Mouse (Mus musculus) CD4-positive, CD25-positive, alpha-beta regulatory T cell, adult 4 months (primary cell): ENCODE data around the gene Tubg2. TPM values are rescaled to one million over a fixed set of nuclear protein-coding genes. Genes with fewer than 3 reads are reported as not detected.
A peak's percentile ranks its signal among the peaks of the same experiment; 100 is the strongest.

Source experiments
- ATAC-seq: one replicate; pipeline ENCODE4 v1.8.0; 2017
- polyA plus RNA-seq, 2 experiments: library from polyadenylated mRNA; unstranded; fragments of 100-300 nt; shearing (Covaris generic); gene quantifications; one replicate each; pipeline ENCODE4 v1.2.1; 2017

Tubg2 gene
- polyA plus RNA-seq, 2 experiments from 2014 or later: 1.4 to 3.5 TPM

DNA sequence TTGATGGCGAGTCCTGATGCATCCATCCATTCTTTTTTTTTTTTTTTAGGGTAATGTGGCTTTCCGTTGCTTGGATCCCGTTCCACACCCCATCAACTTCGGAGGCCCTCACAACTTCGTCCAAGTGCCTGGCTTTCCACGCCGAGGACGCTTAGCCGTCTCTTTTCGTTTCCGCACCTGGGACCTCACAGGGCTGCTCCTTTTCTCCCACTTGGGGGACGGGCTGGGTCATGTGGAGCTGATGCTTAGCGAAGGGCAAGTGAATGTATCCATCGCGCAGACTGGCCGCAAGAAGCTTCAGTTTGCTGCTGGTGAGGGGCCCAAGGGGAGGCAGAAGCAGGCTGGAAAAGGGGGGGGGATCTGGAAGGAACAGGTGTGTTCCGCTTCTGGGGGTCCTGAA, 24.6 kb downstream of the Tubg2 start:
- no peak for ATAC-seq

DNA sequence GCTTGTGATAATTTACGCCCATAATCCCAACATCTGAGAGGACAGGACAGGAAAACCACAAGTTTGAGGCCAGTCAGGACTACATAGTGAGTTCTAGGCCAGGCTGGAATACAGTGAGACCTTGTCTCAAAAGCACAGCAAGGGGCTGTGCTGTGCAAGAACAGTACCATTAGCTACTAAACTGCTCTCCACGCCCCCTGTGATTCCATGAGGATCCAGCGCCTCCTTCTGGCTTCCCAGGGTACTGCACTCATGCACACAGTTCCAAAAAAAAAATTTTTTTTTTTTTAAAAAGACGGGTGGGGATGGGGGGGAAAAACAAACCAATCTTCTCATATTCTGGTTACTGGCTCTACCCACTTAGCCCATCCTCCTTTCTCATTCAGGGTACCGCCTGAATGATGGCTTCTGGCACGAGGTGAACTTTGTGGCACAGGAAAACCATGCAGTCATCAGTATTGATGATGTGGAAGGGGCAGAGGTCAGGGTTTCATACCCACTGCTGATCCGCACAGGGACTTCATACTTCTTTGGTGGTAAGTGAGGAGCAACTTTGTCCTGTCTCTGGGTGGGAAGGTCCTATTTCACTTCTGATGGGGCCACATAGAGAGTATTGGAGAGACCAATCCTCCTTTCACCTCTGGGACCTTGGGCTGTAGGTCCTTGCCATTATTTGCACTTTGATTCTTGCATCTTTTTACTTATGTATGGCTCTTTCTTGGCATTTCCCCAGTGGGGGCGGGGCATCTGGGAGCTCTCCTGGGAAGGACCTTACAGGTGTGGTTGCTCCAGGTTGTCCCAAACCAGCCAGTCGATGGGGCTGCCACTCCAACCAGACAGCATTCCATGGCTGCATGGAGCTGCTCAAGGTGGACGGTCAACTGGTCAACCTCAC, 25.4 kb downstream of the Tubg2 start:
- no peak for ATAC-seq

DNA sequence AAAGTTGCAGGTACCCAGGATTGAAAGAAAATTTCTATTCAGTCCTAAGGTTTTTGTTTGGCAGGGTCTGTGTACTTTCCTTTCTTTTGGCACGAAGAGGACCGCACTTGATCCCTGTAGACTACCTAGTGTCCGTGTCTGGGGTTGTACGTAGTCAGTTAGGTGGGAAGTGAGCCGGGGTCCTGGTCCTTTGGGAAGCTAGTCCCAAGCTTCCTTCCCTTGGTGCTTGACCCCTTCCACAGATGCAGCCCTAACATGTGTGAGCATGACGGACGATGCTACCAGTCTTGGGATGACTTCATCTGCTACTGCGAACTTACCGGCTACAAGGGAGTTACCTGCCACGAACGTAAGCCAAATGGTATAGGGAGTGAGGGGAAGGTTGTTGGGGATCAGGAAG, 26.3 kb downstream of the Tubg2 start:
- ATAC-seq: no peak

GRCm38 (mm10) chr11:101182771-101183517, 27.2 kb downstream of the Tubg2 start:
- ATAC-seq: no peak

- ATAC-seq: no peak
Observed at GRCm38 (mm10) chr11:101184984-101185383, 29.3 kb downstream of the Tubg2 start.

GRCm38 (mm10) chr11:101185441-101185840, 29.7 kb downstream of the Tubg2 start:
- ATAC-seq: no peak

DNA sequence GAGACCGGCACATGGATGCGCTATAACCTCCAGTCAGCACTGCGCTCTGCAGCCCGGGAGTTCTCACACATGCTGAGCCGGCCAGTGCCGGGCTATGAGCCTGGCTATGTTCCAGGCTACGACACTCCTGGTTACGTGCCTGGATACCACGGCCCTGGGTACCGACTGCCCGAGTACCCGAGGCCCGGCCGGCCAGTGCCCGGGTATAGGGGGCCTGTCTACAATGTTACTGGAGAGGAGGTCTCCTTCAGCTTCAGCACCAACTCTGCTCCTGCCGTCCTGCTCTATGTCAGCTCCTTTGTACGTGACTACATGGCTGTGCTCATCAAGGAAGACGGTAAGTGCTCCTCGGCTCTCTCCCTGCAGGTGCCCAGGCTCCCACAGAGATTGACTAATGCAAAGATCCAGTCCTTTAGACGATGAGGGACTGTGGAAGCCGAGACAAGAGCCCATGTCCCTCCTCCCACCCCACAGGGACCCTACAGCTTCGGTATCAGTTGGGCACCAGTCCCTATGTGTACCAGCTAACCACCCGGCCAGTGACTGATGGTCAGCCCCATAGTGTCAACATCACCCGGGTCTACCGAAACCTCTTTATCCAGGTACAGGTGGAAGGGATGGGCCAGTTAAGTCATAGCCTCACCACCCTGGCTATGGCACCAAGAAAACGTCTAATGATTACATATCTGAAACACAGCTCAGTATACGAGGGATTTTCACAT, 31.0 kb downstream of the Tubg2 start:
- ATAC-seq: no peak

- ATAC-seq: no peak
Observed at GRCm38 (mm10) chr11:101187541-101187940, 31.8 kb downstream of the Tubg2 start.

- no peak for ATAC-seq
Observed at GRCm38 (mm10) chr11:101188166-101188805, 32.6 kb downstream of the Tubg2 start.

DNA sequence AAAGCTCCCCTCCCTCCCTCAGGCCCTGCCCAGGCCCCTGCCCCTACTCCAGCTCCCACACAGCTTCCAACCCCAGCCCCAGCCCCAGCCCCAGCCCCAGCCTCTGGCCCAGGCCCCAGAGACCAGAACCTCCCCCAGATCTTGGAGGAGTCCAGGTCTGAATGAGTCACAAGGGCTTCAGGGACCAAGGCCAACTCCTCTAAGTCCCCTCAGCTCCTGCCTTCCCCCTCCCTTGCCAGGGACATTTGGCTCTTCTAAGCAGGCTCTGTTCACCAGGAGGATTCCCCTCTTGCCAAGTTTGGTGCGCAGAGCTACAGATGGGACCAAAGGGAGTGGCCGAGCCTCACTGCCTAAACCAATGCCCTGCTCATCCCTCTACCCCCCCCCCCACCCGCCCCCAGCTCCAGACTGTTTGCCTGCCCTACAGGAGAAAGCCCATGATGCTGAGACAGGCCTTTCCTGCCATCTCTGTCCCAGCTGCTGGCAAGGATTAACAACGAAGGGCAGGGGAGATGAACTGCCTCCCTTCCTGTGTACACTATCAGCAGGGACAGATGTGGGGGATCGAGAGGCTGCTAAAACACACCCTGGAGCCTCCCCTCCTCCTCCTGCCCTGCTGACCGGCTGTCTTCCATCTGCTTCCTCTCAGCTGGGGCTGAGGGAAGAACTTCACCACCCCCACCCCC, 33.9 kb downstream of the Tubg2 start:
- no peak for ATAC-seq

DNA sequence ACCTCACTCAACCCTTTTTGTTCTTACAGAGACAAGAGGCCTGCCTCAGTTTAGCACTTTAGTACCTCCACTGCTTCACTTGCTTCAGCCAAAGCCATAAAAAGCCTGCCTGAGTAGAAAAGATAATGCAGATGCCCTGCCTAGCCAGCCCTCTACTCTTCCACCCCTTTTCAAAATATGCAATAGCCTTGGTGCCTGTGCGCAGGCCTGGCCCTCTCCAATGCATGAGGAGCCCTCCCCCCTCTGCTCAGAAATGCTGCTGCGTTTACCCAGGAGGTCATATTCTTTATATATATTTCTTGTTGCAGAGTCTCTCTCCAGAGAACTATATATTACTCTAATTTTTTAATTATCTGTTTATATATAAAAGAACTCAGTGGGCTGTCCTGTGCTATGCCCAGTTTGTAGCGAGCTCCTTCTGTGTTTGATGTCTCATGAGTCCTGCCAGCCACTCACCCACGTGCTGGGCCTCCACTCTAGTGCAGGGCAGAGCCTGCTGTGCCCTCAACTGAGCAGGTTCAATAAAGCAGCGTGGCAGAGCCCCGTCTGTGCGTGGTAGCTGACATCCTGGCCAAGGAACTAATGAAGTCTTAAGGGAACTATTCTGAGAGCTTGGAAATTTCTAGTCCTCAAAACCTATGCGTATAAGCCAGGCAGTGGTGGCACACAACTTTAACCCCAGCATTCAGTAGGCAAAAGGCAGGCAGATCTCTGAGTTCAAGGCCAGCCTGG, 34.6 kb downstream of the Tubg2 start:
- no peak for ATAC-seq

GRCm38 (mm10) chr11:101190913-101191907, 35.5 kb downstream of the Tubg2 start:
- no peak for ATAC-seq

DNA sequence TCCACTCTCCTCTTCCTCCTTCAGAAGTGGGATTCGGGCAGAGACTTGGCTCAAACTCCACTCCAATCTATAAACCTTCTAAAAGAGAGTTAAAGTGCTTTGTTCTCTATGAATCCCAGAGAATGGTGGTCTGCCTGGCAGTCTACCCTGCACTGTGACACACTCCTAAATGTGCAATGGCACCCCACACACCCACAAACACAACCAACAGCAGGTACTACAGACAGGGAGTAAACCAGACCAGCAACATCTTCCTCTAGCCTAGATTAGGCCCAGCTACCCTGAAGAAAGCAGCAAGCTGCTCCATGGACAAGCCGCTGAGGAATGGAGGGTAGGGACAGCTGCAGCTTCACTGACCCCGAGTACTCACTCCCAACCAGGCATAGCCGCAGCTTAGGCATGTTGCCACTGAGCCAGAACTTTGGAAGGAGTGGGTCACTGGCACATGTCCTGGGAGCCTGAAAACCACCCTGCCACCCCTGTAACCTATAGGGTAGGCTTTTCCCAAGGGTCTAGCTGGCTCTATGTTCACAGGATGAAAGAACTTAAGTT, 36.3 kb downstream of the Tubg2 start:
- no peak for ATAC-seq

GRCm38 (mm10) chr11:101192646-101193045, 36.9 kb downstream of the Tubg2 start:
- ATAC-seq: no peak

DNA sequence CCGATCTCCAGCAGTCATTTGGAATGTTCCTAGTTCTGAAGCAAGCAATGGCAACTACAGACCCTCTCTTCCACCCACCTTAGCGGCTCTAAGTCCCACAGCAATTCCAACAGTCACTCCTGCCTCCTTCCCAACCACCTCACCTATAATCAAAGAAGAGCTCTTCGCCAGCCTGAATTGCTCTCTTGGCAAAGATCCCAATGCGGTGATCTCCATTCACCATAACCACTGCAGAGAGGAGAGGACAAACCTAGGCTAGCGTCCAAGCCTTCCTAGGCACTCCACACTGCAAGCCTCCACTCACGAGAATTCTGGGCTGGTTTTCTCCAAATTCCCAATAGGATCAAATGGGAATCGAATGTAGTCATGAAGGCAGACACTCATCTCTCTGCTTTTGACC, 37.4 kb downstream of the Tubg2 start:
- no peak for ATAC-seq

GRCm38 (mm10) chr11:101194137-101194536, 38.4 kb downstream of the Tubg2 start:
- ATAC-seq: no peak

DNA sequence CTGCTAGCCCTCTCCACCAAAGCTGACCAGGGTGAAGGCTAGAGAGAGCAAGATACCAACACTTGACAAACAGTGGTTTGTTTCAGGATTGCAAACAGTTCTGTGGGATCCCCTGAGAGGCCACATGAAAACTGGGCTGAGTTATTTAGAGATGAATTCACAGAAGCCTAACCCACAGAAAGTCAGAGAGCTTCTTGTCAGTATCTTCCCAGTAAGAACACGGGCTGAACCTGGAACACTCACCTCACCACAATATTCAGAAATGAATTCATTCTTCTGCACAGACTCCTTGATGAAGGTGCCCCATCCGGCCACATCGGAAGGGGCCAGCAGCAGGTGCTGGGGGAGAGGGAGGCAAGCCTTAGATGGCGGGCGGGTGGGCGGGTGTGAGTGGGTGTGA, 38.9 kb downstream of the Tubg2 start:
- ATAC-seq: no peak

- no peak for ATAC-seq
Observed at GRCm38 (mm10) chr11:101195101-101195500, 39.4 kb downstream of the Tubg2 start.

DNA sequence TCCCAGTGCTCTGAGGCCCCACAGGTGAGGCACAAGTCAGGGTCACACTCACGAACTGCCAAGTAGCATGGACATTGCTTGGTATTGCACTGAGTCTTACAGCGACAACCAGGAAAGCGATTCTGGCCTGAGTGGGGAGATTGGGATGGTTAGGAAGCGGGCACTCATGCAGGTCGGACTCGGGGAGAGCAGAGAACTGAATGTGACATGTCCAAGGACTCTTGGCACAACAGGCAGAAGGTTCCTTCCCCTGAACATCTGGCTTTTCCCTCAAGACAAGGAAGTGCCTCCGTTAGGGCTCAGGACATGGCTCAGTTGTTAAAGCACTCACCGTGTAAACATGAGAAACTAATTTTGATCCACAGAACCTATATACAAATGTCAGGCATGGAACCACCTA, 39.9 kb downstream of the Tubg2 start:
- no peak for ATAC-seq

GRCm38 (mm10) chr11:101196175-101196574, 40.5 kb downstream of the Tubg2 start:
- peak; percentile 29 for ATAC-seq
